Mouse (Mus musculus): ENCODE results near the gene Ehbp1. TPM values are rescaled to one million over a fixed set of nuclear protein-coding genes. Genes with fewer than 3 reads are reported as not detected.

Gene Ehbp1
- total RNA-seq (2021): 100 to 1,000 TPM; 103 to 124 TPM

DNA sequence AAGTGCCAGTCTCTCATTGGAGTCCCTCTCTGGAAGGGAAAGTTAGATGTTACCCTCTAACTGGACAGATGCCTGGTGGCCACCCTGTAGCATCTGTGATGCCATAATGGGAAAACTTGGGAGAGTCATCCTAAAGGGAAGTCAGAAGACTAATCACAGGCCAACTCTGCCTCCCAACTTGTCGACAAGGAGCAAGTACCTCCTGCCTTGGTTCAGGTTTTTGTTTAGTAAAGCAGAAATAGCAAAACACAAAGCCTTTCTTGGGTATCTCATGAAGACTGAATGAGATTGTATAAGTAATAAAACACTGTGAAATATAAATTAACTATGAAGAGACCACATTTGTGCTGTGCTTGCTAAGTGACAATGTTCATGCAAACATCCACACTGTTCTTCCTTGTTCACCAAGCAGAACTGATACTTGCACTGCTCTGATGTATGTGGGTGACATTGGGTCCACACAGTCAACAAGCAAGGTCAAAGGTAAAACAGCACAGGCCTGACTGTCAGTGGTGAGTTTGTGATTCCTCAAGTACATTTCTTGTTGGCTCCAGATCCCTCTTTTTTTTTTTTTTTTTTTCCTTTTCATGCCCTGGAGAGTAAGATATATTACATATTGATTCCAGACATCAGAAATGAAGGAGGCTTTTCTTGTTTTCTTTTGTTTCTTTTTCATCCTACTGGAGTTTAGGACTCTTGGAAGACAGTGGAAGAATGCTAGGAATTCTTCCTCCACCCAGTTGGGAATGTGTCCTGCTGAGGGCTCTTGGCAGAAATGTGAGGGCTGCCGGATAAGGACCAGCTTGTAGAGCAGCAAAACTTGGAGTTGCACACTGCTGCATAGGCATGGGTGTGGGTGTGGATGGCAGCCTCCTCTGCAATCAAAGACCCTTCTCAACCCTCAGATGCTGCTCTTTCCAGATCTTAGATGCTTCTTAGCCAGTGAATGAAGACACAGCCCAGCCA lies at the start of gene Ehbp1:
TSS of gene Ehbp1 (minus strand) at position 51 of the 966 bp plus-strand sequence.
- no peak for DNase-seq
- intact Hi-C loops (cut with DNase I): no loop called here

DNA sequence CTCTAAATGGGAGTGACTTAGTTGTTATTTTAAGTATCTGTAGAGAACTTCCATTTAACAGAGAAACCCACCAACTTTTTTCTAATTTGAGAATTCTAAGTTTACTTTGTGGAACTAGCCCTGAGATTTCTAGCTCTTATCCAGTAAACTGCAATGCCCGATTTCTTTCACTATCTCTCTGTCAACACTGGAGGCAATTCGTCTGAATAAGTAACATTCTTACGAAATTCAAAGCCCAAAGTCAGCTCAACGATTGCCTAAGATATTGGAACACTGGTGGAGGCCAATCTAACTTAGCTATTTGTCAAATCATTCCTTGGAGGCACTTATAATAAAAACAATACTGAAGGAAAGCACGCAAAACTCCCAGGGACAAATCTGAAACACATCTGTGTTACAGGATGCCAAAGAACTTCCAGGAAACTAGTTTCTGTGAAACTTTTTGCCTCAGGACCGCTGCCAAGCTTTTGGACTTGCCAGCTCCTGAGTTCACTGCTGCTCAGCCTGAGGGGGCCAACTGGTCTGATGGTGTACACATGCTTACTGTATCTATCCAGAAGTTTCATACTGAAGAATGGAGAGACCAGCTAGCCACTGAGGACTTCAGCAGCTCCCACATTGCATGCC lies 45.5 kb upstream of the Ehbp1 start:
- intact Hi-C loops (cut with DNase I): loop anchor here (5.0 kb wide), 1 partner anchor 35 kb away; no protein-coding TSS in a partner anchor

DNA sequence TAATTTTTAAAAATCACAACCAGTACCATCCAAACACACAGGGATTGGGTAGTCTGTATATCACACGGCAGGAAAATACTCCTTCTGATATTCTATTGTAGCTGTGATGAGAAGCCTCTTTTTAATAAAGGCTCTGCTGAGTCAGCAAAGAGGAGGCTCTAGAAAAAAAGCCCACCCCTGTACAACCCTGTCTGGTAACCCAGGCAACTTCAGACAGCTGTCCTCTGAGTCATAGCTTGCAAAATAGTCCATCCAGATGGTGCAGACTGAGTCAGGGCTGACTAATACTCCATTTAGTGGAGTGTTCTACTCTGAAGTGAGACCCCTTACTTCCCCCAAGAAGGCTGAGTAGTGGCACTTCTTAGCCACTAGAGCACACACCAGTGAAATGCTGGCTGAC lies 41.4 kb upstream of the Ehbp1 start:
- intact Hi-C loops (cut with DNase I): no loop called here
- DNase-seq: no peak

More for the DNA sequence above, 45.5 kb upstream of the Ehbp1 start:
- peak; percentile 47 to 61 for DNase-seq

DNA sequence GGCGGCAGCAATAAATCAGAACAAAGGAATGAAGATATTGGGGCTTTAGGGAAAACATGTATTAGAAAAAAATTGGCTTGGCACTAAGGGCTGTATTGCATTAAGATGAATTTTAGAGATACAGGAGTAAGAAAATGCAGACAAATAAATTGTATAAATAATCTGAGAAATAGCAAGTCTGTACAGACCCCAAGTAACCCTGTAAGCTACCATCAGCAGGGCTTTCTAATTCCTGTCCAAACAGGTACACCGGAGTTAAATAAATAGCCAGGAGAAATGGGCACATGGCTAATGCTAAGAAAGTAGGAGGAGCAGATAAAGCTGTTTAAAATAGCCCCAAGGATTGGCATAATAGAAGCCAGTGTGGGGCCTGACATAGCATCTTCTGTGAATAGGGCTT lies 32.7 kb upstream of the Ehbp1 start:
- intact Hi-C loops (cut with DNase I): no loop called here
- DNase-seq: no peak

DNA sequence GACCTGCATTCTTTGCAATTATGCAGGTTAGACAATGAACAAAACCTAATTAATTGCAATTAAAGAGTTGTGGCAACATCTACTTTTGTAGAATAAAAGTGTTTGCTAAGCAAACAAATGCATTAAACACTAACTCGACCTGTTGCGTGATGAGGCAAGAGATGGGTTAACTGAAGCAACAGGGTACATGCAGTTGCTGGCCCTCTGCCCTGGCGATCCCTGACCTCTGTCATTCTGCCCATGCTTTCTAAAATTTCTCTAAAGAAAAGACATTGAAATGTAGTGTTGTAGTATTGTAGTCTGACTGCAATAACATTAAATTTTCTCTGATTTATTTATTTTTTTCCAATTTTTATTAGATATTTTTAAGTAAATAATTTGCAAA lies 31.2 kb upstream of the Ehbp1 start:
- intact Hi-C loops (cut with DNase I): no loop called here
- DNase-seq: no peak

DNA sequence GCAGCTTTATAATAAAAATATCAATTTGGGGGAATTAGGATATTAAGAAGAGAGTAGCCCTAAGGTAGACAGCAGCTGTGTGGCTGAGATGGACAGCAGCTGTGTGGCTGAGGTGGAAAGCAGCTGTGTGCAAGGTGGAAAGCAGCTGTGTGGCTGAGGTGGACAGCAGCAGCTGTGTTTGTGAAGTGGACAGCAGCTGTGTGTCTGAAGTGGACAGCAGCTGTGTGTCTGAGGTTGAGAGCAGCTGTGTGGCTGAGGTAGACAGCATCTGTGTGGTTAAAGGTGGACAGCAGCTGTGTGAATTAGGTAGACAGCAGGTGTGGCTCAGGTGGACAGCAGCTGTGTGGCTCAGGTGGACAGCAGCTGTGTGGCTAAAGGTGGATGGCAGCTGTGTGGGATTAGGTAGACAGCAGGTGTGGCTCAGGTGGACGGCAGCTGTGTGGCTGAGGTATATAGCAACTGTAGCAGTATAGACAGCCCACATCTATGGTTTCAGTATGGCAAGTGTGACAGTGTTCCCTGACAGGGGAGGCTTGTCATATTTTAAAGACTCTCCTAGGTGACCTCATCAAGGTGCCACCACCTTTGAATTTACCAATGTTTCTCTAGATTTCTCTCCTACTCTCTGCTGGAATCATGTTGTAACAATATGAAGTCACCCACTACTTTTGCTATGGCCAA lies 30.7 kb upstream of the Ehbp1 start:
- no peak for DNase-seq
- intact Hi-C loops (cut with DNase I): no loop called here

DNA sequence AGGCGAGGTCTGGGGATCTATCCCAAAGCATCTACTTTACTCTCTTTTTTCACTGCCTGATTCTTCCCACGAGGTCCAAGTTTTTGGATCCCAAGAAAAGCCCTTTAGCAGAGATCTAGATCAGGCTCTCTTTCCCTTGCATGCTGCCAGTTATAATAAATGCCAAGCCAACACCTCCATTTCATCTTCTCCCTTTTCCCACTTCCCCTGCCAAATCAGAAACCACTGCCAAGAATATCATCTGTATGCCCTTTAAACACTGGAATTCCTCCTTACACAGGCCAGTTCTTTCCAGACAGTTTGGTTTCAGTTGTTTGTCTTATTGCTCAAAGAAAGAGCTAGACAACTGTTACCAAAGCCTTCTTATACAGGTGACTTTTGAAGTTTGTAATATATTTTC lies 27.7 kb upstream of the Ehbp1 start:
- DNase-seq: no peak
- intact Hi-C loops (cut with DNase I): no loop called here

DNA sequence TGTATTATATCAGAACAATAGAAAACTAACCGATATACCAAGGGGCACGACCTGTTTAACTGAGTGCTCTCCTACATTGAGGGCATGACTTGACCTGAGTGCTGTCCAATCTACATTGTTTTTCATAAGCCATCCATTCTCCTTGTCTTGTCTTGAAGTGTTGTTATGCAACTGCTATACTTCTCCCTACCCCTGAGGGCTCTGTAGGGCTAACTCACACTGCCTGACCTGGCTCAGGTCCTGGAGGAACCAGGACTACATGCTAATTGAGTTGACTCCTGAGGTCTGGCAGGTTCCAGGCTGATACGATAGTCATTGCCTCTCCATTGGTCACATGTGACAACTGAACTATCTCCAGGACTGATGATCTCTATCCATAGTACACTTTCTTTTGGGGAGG lies 26.5 kb upstream of the Ehbp1 start:
- DNase-seq: no peak

DNA sequence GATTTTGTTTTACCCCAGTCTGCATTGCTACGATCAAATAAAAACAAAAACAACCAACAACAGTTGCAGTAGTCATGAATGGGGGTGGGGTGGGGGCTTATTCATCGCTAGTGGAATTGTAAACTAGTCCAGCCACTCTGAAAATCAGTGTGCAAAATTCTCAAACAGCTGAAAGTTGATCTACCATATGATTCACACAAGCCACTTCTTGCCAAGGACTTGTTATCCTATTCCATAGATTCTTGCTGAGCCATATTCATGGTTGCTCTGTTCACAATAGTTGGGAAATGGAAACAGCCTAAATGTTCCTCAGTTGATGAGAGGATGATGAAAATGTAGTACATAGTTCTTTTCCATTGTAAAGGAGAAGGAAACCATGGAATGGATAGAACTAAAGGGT lies 24.4 kb upstream of the Ehbp1 start:
- intact Hi-C loops (cut with DNase I): no loop called here
- DNase-seq: no peak

More for the DNA sequence above, 26.5 kb upstream of the Ehbp1 start:
- intact Hi-C loops (cut with DNase I): no loop called here

DNA sequence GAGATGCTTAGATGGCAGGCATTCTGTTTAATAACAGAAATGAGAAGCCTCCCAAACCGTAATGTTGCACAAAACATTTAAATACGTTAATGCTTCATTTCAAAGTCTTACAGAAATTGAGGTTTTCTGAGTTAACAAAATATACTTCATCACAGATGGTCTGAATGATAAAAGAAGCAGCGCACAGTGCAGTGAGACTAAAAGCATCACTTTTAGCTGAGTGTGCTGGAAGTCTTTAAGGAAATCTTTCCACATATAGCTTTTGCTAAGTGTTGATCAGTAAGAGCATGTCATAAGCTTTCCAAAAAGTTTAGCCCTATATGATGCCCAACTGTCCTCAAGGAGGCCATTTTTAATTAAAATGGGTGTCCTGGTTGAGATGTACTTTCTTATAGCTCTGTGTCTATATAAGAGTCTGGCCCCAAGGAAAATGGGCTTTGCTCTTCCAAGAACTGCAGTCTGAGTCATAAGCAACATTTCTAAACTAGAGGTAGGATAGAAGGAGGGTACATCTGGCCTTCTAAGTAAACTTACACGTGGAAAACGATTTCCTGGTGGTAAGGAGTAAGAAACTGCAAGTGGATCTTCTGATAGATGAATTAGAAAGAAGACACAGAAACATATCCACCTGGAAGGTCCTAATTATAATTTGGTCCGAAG lies 12.0 kb upstream of the Ehbp1 start:
- intact Hi-C loops (cut with DNase I): loop anchor here (5.0 kb wide), 1 partner anchor 33 kb away; no protein-coding TSS in a partner anchor
- no peak for DNase-seq

DNA sequence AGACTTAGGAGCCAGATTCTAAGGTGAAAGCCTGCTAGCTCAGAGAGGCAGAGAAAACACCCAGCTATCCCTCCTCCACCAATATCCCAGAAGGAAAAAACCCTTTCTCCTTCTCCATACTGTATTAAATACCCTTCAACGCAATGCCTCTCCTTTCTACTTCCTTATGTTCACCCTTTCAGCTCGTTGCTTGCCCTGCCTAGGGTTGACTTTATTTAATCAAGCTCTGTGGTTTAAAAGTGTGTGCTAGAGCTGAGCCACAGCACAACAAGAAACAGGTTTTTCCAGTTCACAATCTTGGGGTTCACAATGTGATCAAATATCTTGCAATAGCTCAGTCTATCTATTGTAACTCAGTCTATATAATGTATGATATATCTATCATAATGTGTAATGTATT lies 7.9 kb upstream of the Ehbp1 start:
- intact Hi-C loops (cut with DNase I): loop anchor here (5.0 kb wide), 1 partner anchor 37 kb away; no protein-coding TSS in a partner anchor
- DNase-seq: no peak

DNA sequence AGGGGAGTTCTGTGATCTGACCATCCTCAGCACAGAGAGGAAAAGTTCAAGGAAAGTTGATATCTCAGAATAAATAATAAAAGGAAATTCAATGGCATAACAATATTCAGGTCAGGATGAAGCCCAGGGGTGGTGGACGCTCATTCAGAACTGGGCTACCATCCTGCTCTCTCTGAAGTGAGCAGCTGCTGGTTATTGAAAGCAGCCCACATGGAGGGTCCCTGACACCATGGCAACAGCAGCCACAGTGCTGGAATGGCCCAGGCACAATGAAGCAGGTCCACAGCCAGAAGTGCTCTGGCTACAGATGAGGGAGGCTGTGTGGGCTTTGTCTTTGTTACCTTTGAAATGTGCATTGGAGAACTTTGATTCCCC lies 6.4 kb upstream of the Ehbp1 start:
- no peak for DNase-seq
- intact Hi-C loops (cut with DNase I): no loop called here

DNA sequence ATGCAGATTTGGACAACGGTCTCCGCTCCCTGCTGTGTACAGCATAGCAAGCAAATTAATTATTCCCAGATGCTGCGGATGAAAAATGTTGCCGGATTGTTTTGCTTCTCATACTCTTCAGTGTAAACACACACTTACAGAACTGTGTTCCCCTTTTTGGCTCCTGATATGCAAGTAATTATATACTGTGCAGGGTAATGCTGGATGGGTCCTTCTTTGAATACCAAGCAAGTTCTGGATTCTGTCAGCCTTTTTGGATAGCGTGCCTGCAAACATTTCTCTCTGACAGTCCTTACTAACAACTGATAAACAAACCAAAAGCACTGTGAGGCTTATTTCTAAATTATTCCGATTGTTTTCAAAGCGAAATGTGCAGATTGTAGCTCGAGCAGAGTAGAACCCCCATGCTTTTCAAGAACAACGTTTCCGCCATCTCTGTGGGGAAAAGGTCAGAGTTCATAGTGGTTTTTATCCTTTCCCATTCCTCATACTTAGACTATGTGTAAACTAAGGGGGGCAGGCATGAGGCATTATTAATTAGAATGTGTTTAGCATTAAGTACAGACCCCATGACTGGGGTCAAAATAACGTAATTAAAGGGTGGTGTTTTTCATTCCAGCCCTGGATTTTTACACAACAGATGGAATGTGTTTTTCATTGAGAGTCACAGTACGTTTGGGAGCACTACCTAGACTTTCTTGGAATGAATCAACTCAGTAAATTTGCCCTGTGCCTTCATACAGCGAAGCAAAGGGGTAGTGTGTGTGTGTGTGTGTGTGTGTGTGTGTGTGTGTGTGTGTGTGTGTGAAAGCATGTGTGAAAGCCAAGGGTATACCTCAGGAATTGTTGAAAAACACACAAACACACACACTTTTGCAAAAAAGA lies 5.8 kb upstream of the Ehbp1 start:
- peak in 1 of 2 experiments; percentile 11 for DNase-seq
- intact Hi-C loops (cut with DNase I): no loop called here

DNA sequence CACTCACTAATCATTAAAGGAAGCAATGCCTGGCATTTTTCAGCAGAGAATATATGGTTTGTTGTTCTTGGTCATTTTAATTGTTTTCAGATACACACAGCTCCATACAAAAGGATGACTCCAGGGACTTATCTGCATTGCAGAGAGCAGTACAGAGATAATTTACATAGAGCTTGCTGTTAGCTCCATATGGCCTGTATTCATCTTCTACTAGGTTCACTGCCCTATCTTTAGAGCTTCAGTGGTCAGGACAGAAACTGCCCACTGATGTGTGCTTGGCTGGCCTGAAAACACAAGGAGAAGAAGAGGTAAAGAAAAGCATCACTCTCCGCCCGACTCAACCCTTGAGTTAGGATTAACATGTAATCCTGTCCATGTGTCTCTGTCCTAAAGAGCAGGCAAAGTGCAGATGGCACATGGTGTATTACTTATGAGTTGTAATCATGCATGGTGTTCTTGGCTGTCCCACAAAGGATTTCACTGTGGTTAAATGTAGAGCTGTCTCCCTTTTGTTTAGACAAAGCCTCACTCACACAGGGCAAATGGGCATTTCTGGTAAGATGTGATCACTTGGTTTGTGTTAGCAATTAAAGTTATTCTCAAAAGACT lies 14.7 kb downstream of the Ehbp1 start:
- intact Hi-C loops (cut with DNase I): no loop called here
- no peak for DNase-seq

DNA sequence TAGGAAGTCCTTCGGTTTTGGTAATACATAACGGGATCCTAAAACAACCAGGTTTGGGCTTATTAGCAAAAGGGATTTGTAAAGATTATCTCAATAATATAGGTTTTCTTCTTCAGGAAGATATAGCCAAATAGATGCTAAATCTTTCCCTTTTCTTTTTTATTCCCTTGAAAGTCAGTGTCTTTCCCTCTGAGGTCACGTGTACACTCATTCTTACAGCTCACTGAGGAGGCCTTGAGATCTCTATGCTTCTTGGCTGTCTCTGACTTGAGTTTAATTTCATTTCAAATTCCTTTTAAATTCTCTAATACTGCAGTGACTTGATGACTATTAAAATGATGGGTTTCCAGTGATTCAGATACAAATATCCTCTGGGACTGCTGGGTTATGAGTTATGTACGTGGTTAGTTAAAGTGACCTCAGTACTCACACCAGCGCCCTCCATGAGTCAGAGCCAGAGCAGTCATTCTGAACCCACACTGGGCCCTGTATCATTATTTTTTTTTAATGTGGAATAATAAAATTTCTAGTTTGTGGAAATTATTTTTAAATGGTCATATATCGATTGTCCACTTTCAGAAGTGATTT lies 24.2 kb downstream of the Ehbp1 start:
- no peak for DNase-seq
- intact Hi-C loops (cut with DNase I): no loop called here

DNA sequence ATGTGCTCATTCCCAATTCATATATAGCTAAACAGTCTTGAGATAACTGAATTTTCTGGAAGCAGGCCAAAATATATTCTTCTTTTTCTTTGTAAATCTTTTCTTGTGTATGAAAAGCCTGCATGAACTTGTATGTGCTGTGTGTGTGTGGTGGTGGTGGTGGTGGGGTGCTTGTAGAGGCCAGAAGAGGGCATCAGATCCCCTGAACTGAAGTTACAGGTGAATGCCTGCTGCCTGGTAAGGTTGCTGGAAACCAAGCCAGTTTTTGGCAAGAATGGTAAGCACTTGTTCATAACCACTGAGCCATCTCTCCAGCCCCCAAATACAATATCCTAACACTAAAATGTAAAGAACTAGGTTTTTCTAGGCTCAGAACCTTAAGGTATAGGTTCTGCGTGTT lies 26.3 kb downstream of the Ehbp1 start:
- intact Hi-C loops (cut with DNase I): no loop called here
- no peak for DNase-seq

DNA sequence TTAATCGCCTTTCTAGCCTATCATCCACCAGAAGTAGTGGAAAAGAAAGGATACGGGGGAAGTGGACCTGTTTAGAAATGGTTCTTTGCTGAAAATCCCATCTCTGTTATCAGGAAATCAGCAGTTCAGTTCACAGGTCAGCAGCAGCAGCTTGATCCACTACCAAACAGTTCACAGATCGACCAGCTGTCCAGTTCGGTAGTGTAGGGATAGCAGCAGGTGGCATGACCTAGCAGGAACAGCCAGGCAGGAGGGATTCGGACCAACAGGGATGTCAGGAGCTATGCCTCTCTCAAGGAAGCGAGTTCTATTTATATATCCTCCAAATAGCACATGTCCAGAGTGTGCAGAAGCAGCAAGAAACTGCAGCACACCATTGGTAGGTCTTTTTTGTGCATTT lies 40.9 kb downstream of the Ehbp1 start:
- no peak for DNase-seq
- intact Hi-C loops (cut with DNase I): no loop called here

DNA sequence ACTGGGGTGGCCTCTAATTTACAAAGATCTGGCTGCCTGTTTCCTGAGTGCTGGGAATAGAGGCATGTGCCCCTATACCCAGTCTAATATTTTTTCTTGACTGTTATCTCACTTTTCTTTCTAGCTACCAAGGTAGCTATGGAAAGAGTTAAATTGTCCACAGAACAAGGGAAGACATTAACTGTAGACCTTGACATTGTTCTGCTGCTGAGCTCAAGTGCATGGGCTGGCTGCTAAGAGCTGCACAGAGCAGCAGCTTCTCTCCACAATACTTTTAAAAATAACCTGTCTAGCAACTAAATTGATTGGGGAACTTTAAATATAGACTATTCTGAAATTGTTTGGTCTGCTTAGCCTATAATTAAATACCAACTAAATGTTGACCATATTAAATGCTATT lies 52.9 kb downstream of the Ehbp1 start:
- no peak for DNase-seq
- intact Hi-C loops (cut with DNase I): loop anchor here (5.0 to 10.0 kb wide), 6 partner anchors 148 to 968 kb away; partner anchors contain the start of genes Tmem17, Xpo1 and Zrsr1

DNA sequence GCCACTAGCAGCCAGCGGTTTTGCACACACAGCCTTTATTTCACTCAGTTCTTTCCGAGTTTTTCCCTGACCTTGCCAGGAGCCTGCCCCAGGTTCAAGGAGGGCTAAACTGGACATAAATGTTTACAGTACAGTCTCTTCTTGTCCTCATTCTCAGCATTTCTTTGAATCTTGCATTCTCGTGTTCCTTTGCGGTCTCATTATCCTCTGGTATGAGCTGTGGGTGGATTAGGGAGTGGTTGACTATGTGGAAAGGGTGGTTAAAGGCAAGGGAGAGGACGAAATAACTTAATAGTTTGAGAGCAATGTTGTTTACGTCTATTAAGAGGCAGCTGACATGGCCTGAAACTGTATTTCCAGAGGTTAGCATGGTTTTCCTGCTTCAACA lies 54.6 kb downstream of the Ehbp1 start:
- intact Hi-C loops (cut with DNase I): loop anchor here (5.0 to 10.0 kb wide), 6 partner anchors 150 to 970 kb away; partner anchors contain the start of genes Tmem17, Xpo1 and Zrsr1

More for the DNA sequence above, 54.6 kb downstream of the Ehbp1 start:
- no peak for DNase-seq

Data from heart, postnatal 36 days (tissue).